Mouse (Mus musculus) B cell, adult (primary cell): ENCODE measurements around the gene Dgkk. TPM values are rescaled to one million over a fixed set of nuclear protein-coding genes. Genes with fewer than 3 reads are reported as not detected.

ENCODE experiments used
- total RNA-seq: library from RNA; stranded (reverse); gene quantifications from 4 replicates; pipeline ENCODE4 v1.2.4, GENCODE M21; 2023; ENCODE audit not compliant: inconsistent age

Gene Dgkk
- total RNA-seq: not detected in 4 replicates

DNA sequence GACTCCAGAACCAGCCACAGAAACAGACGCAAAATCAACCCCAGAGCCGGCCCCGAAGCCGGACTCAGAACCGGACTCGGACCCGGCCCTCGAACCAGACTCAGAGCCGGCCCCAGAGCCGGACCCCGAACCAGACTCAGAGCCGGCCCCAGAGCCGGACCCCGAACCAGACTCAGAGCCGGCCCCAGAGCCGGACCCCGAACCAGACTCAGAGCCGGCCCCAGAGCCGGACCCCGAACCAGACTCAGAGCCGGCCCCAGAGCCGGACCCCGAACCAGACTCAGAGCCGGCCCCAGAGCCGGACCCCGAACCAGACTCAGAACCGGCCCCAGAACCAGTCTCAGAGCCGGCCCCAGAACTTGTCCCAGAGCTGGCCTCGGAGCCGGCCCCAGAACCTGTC, at the start of gene Dgkk:
Gene Dgkk (plus strand): TSS at position 301 of the 400 bp plus-strand sequence.

